Mouse (Mus musculus) embryo, embryonic 9.5 days (tissue): ENCODE results near the gene Ifit3.
A peak's percentile ranks its signal among the peaks of the same experiment; 100 is the strongest.
"Not testable (repeated sequence)": the region's sequence is repeated elsewhere in the genome, so short reads cannot be mapped to it uniquely, and the experiment has no call there.

Experiments
- DNase-seq: peaks from one replicate; pipeline ENCODE4 v3.0.0-alpha.2; 2017; ENCODE audit errors: extremely low spot score

Ifit3 gene

GRCm38 (mm10) chr19:34587898-34588692 is 4.8 kb downstream of the Ifit3 start:
- DNase-seq = not testable (repeated sequence)

- no peak for DNase-seq
Measured at GRCm38 (mm10) chr19:34588959-34589358, 5.6 kb downstream of the Ifit3 start.

GRCm38 (mm10) chr19:34593456-34593855 is 10.1 kb downstream of the Ifit3 start:
- no peak for DNase-seq

- DNase-seq = not testable (repeated sequence)
Measured at GRCm38 (mm10) chr19:34594523-34594922, 11.2 kb downstream of the Ifit3 start.

GRCm38 (mm10) chr19:34596811-34597210 is 13.5 kb downstream of the Ifit3 start:
- no peak for DNase-seq

- DNase-seq = no peak
Measured at GRCm38 (mm10) chr19:34598341-34598740, 15.0 kb downstream of the Ifit3 start.

- DNase-seq = not testable (repeated sequence)
Measured at GRCm38 (mm10) chr19:34599250-34599649, 15.9 kb downstream of the Ifit3 start.

GRCm38 (mm10) chr19:34601888-34602287 is 18.6 kb downstream of the Ifit3 start, which contains the start of gene Ifit1bl1:
TSS of gene Ifit1bl1 (minus strand) at chr19:34601956.
- DNase-seq = not testable (repeated sequence)

- DNase-seq = no peak
Measured at GRCm38 (mm10) chr19:34605472-34605871, 22.1 kb downstream of the Ifit3 start.

- DNase-seq = not testable (repeated sequence)
Measured at GRCm38 (mm10) chr19:34607237-34608051, 24.1 kb downstream of the Ifit3 start, which contains the start of gene Ifit3b. TSS of gene Ifit3b (plus strand) at chr19:34607970.

- DNase-seq = not testable (repeated sequence)
Measured at GRCm38 (mm10) chr19:34610118-34610517, 26.8 kb downstream of the Ifit3 start.

GRCm38 (mm10) chr19:34612243-34613001 is 29.1 kb downstream of the Ifit3 start:
- DNase-seq = not testable (repeated sequence)

- DNase-seq = no peak
Measured at GRCm38 (mm10) chr19:34620871-34621270, 37.5 kb downstream of the Ifit3 start.

- DNase-seq = no peak
Measured at GRCm38 (mm10) chr19:34623781-34624180, 40.5 kb downstream of the Ifit3 start.

GRCm38 (mm10) chr19:34624663-34625062 is 41.3 kb downstream of the Ifit3 start:
- no peak for DNase-seq

GRCm38 (mm10) chr19:34627496-34627895 is 44.2 kb downstream of the Ifit3 start:
- DNase-seq = no peak

GRCm38 (mm10) chr19:34631487-34631886 is 48.2 kb downstream of the Ifit3 start:
- no peak for DNase-seq

- no peak for DNase-seq
Measured at GRCm38 (mm10) chr19:34633484-34633883, 50.2 kb downstream of the Ifit3 start.

GRCm38 (mm10) chr19:34636933-34637557 is 53.7 kb downstream of the Ifit3 start:
- peak; percentile 57 for DNase-seq
